Mouse (Mus musculus): ENCODE results near the gene Tnni3k. TPM values are rescaled to one million over a fixed set of nuclear protein-coding genes. Genes with fewer than 3 reads are reported as not detected.

The Tnni3k gene
- polyA plus RNA-seq, 1 experiment = not detected

GRCm38 (mm10) chr3:155053189-155053588 is 2.0 kb downstream of the Tnni3k start:
- Histone ChIP-seq H3K36me3 (replicated peaks; ENCODE audit: low read length) (no peaks in the 10 kb centered on the region), H3K9me3 (no peaks in the 10 kb centered on the region; the same call in 1 of the 2 replicates), H3K4me3 (replicated peaks) (no peak overlapping the region), H3K4me1 (no peaks in the 10 kb centered on the region), H3K27me3 (replicated peaks) (no peaks in the 10 kb centered on the region)
- TF ChIP-seq FLI1 (IDR thresholded peaks at IDR 0.05; ENCODE audit: low read length) (no peak), GATA1 (IDR thresholded peaks at IDR 0.05; ENCODE audit: borderline replicate concordance, low read length) (no peak)

GRCm38 (mm10) chr3:155052021-155052420 is 3.2 kb downstream of the Tnni3k start:
- no peaks in the 10 kb centered on the region; the same call in 1 of the 2 replicates for H3K9me3 ChIP-seq
- H3K36me3 ChIP-seq (replicated peaks; ENCODE audit: low read length) = no peaks in the 10 kb centered on the region
- TF ChIP-seq GATA1 (IDR thresholded peaks at IDR 0.05; ENCODE audit: borderline replicate concordance, low read length) (no peak), FLI1 (IDR thresholded peaks at IDR 0.05; ENCODE audit: low read length) (no peak)
- H3K4me1 ChIP-seq = no peaks in the 10 kb centered on the region
- H3K27me3 ChIP-seq (replicated peaks) = no peaks in the 10 kb centered on the region
- H3K4me3 ChIP-seq (replicated peaks) = no peak overlapping the region

GRCm38 (mm10) chr3:155039012-155039836 is 16.0 kb downstream of the Tnni3k start:
- Histone ChIP-seq H3K36me3 (replicated peaks; ENCODE audit: low read length) (no peaks in the 10 kb centered on the region), H3K4me1 (no peaks in the 10 kb centered on the region), H3K27me3 (replicated peaks) (no peaks in the 10 kb centered on the region), H3K9me3 (peaks cover 26% of the 10 kb centered on the region), H3K4me3 (replicated peaks) (no peak overlapping the region)
- TF ChIP-seq FLI1 (IDR thresholded peaks at IDR 0.05; ENCODE audit: low read length) (no peak), GATA1 (IDR thresholded peaks at IDR 0.05; ENCODE audit: borderline replicate concordance, low read length) (no peak)

- Histone ChIP-seq H3K4me3 (replicated peaks) (no peak overlapping the region), H3K27me3 (replicated peaks) (no peaks in the 10 kb centered on the region), H3K9me3 (peaks cover 41% of the 10 kb centered on the region), H3K4me1 (no peaks in the 10 kb centered on the region), H3K36me3 (replicated peaks; ENCODE audit: low read length) (no peaks in the 10 kb centered on the region)
- TF ChIP-seq GATA1 (IDR thresholded peaks at IDR 0.05; ENCODE audit: borderline replicate concordance, low read length) (no peak), FLI1 (IDR thresholded peaks at IDR 0.05; ENCODE audit: low read length) (no peak)
Measured at GRCm38 (mm10) chr3:155034323-155034722, 20.9 kb downstream of the Tnni3k start.

GRCm38 (mm10) chr3:155030200-155030599 is 25.0 kb downstream of the Tnni3k start:
- TF ChIP-seq FLI1 (IDR thresholded peaks at IDR 0.05; ENCODE audit: low read length) = no peak
- TF ChIP-seq GATA1 (IDR thresholded peaks at IDR 0.05; ENCODE audit: borderline replicate concordance, low read length) = no peak
- Histone ChIP-seq H3K4me3 (replicated peaks) (no peak overlapping the region), H3K27me3 (replicated peaks) (no peaks in the 10 kb centered on the region), H3K4me1 (no peaks in the 10 kb centered on the region), H3K36me3 (replicated peaks; ENCODE audit: low read length) (no peaks in the 10 kb centered on the region), H3K9me3 (peaks cover 26% of the 10 kb centered on the region)

GRCm38 (mm10) chr3:155002781-155003180 is 52.4 kb downstream of the Tnni3k start:
- Histone ChIP-seq H3K9me3 (peaks cover 4% of the 10 kb centered on the region; the same call in 1 of the 2 replicates), H3K4me3 (replicated peaks) (no peak overlapping the region), H3K4me1 (no peaks in the 10 kb centered on the region), H3K27me3 (replicated peaks) (no peaks in the 10 kb centered on the region), H3K36me3 (replicated peaks; ENCODE audit: low read length) (no peaks in the 10 kb centered on the region)
- TF ChIP-seq GATA1 (IDR thresholded peaks at IDR 0.05; ENCODE audit: borderline replicate concordance, low read length) (no peak), FLI1 (IDR thresholded peaks at IDR 0.05; ENCODE audit: low read length) (no peak)

DNA sequence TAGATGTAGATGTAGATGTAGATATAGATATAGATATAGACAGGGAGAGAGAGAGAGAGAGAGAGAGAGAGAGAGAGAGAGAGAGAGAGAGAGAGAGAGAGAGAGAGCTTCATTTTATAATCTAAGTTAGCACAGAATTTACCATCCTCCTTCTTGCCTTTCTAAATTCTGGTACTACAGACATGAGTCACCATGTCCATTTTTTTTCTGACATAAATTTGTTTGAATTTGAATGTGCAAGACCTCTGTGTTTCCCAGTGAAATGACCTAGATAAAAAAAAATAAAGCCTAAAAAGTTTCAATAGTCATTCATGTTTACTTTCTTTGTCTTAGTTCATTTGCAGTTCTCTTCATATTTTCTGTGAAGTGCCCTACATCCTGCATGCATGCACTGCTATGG is 54.2 kb downstream of the Tnni3k start:
- Histone ChIP-seq H3K4me1 (no peaks in the 10 kb centered on the region), H3K27me3 (replicated peaks) (no peaks in the 10 kb centered on the region), H3K36me3 (replicated peaks; ENCODE audit: low read length) (no peaks in the 10 kb centered on the region), H3K9me3 (peaks cover 9% of the 10 kb centered on the region; the same call in 1 of the 2 replicates), H3K4me3 (replicated peaks) (no peak overlapping the region)
- TF ChIP-seq FLI1 (IDR thresholded peaks at IDR 0.05; ENCODE audit: low read length) = no peak
- TF ChIP-seq GATA1 (IDR thresholded peaks at IDR 0.05; ENCODE audit: borderline replicate concordance, low read length) = no peak

- H3K4me3 ChIP-seq (replicated peaks) = no peak overlapping the region
- peaks cover 21% of the 10 kb centered on the region for H3K9me3 ChIP-seq
- H3K4me1 ChIP-seq = no peaks in the 10 kb centered on the region
- no peaks in the 10 kb centered on the region for H3K36me3 ChIP-seq (replicated peaks; ENCODE audit: low read length)
- no peaks in the 10 kb centered on the region for H3K27me3 ChIP-seq (replicated peaks)
- no peak for TF ChIP-seq FLI1 (IDR thresholded peaks at IDR 0.05; ENCODE audit: low read length)
- no peak for TF ChIP-seq GATA1 (IDR thresholded peaks at IDR 0.05; ENCODE audit: borderline replicate concordance, low read length)
Measured at GRCm38 (mm10) chr3:154992678-154993077, 62.5 kb downstream of the Tnni3k start.

DNA sequence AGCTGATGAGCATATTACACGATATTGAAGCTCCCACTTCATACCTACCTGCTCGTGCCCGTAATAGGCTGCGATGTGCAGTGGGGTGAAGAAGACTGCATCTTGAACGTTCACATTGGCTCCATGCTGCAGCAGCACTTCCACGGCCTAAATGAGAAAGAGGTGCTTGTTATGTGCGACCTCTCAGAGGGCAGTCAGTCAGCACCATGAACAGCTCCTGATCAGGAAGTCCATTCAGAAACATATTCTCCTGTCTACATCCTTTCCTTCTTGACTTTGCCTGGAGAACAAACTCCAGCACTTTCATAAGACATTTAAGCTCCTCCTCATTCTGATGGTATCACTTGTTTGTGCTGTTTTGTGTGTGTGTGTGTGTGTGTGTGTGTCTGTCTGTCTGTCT is 76.1 kb downstream of the Tnni3k start:
- Histone ChIP-seq H3K27me3 (replicated peaks) (no peaks in the 10 kb centered on the region), H3K4me3 (replicated peaks) (no peak overlapping the region), H3K4me1 (no peaks in the 10 kb centered on the region), H3K9me3 (peaks cover 18% of the 10 kb centered on the region), H3K36me3 (replicated peaks; ENCODE audit: low read length) (no peaks in the 10 kb centered on the region)
- no peak for TF ChIP-seq FLI1 (IDR thresholded peaks at IDR 0.05; ENCODE audit: low read length)
- no peak for TF ChIP-seq GATA1 (IDR thresholded peaks at IDR 0.05; ENCODE audit: borderline replicate concordance, low read length)

GRCm38 (mm10) chr3:154971626-154972025 is 83.6 kb downstream of the Tnni3k start:
- Histone ChIP-seq H3K36me3 (replicated peaks; ENCODE audit: low read length) (no peaks in the 10 kb centered on the region), H3K9me3 (peaks cover 9% of the 10 kb centered on the region), H3K4me1 (no peaks in the 10 kb centered on the region), H3K4me3 (replicated peaks) (no peak overlapping the region), H3K27me3 (replicated peaks) (no peaks in the 10 kb centered on the region)
- TF ChIP-seq GATA1 (IDR thresholded peaks at IDR 0.05; ENCODE audit: borderline replicate concordance, low read length) (no peak), FLI1 (IDR thresholded peaks at IDR 0.05; ENCODE audit: low read length) (no peak)
